Mouse (Mus musculus) lung, postnatal 14 days (tissue): ENCODE results near the gene Itga6.

Experiments
- DNase-seq: peaks from one replicate; pipeline ENCODE4 v3.0.0; 2021

Gene Itga6

DNA sequence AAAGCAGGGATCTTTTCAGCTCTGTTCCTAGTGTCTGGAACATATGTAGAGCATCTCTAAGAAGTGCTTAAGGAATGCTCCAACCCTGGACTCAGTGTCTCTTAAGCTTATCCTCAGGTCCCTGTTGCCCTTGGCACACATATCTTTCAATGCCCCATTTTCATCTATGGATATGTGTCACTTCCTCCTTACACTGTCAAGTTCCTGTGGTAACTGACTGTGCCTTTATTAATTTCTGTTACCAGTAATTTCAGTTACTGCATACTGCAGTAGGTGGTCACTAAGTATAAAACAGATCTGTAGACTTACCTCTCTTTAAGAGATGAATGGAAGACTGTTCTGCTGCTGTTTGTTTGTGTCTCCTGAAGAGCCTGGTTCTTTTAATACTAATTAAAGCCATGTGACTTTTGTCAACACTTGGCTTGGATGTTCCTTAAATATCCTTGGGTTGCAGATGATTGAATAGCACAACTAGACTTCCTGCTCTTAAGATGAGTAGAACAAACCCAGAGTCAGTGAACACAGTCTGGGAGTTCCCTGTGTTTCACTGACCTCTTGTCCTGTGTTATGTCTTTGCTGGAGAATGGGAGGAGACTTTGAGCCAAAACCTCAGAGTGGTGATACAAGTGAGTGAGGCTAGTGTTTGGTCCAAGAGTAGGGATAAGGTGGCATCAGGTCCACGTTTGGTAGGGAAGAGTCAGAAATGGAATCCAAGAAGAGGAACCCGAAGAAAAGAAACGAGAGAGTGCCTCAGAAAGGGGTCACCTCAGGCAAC, 19.7 kb downstream of the Itga6 start:
- no peak for DNase-seq

DNA sequence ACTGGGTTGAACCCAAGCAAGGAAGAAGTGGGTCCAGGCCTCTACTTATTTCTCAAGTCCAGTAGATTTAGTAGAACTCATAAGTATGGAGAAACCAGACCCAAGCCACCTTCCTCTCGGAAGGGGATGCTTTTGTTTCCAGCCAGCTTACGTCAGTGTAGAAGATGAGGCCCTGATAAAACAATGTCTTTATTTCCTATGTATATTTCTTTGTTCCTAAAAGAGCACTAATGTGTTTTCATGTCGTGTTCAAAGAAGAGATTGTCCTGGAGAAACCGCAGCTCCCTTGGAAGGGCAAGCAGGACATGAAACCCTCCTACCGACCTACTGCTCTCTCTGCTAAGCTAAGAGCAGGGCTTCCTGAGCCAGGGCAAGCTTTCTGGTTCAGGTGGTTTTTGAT, 20.6 kb downstream of the Itga6 start:
- no peak for DNase-seq

GRCm38 (mm10) chr2:71767019-71767610, 21.7 kb downstream of the Itga6 start:
- DNase-seq, result no peak

GRCm38 (mm10) chr2:71771762-71772161, 26.3 kb downstream of the Itga6 start:
- no peak for DNase-seq

DNA sequence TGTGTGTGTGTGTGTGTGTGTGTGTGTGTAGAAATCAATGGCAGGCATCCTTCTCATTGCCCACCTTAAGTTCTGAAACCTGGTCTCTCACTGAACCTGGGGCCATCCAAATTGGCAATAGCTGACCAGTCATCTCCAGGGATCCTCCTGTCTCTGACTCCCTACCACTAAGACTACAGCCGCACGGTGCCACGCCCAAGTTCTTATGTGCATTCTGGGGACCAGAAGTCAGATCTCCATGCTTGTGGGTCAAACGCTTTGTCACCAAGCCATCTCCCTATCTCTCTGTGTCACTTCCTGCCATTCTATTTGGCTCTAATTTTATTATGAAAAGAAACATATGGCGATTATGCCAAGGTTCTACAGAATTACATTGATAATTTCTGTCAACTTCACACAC, 28.3 kb downstream of the Itga6 start:
- no peak for DNase-seq

DNA sequence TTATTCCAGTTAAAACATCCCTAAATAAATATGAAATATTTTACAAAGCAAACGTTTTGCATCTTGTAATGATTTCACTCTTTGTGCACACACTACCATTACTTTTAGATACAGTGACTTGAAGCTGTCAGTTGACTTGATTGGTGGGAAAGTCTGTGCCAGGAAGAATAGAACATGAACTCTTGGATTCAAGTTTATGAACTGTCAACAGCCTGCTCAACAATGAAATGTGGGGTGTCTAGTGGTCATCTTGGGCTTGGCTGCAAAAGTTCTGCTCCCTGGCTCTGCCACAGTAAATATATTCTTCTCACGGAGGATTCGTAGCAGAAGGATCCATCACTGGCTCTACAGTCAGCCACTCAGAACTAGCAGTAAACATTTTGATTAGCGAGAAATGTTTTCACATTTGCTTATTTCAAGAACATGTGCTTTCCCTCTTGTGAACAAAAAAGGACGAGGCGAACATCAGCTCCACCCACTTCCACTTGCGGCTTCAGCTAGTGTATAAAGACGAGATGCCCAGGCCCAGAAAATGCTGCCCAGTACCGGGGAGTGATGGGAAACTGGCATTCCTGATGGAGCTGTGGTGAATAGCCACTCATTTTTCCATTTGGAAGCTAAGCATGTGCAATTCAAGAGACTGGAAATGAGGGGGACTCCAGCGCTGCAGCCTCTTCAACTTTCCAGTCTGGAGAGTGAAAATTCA, 29.0 kb downstream of the Itga6 start:
- no peak for DNase-seq

DNA sequence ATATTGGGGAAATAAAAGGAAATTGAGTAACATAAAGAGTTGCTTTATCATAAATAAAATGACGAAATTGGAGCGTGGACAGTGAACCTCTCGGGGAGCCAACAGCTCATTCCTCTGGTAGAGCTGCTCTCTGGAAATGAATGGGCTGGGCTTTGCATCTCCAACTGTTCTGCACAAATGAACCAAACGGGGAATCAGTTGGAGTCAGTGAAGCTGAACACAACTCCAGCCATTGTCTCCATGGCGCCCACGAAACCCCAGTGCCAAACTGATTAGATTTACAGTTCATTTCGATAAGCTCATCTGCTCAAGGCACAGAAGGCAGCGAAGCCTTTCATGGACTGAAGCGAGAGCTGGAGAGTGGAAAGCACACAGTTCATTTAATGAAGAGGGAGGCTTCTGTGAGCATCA, 29.8 kb downstream of the Itga6 start:
- DNase-seq, result no peak

DNA sequence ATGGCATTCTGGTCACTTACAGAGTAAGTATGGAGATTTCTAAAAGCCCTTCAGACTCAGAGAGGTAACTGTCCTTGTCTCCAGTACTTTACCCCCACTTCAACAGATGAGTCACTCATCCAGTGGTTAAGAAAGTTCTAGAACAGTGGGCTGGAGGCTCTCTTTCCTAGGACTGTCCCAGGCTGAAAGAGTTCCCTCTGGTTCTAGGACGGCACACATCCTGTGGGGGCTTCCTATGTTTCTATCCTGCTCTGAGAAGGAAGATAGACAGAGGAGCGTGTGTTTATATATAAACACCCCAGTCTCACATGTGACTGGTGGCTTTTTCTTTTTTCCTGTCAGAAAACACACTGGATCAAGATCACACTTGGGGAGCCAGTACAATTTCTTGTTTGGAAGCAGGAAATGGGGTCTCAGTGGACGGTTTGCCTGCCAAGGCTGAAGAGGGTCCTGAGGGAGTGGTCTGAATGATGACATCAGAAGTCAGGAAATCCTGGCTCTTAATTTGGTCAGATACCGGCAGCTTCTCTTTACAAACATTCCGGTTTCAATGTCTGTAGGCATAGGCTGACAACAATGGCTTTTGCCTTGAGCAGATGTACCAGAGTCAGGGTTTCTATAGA, 34.0 kb downstream of the Itga6 start:
- no peak for DNase-seq

GRCm38 (mm10) chr2:71780016-71780415, 34.6 kb downstream of the Itga6 start:
- no peak for DNase-seq

- DNase-seq, result no peak
Measured at GRCm38 (mm10) chr2:71785260-71785659, 39.8 kb downstream of the Itga6 start.

GRCm38 (mm10) chr2:71786060-71786459, 40.6 kb downstream of the Itga6 start:
- no peak for DNase-seq

DNA sequence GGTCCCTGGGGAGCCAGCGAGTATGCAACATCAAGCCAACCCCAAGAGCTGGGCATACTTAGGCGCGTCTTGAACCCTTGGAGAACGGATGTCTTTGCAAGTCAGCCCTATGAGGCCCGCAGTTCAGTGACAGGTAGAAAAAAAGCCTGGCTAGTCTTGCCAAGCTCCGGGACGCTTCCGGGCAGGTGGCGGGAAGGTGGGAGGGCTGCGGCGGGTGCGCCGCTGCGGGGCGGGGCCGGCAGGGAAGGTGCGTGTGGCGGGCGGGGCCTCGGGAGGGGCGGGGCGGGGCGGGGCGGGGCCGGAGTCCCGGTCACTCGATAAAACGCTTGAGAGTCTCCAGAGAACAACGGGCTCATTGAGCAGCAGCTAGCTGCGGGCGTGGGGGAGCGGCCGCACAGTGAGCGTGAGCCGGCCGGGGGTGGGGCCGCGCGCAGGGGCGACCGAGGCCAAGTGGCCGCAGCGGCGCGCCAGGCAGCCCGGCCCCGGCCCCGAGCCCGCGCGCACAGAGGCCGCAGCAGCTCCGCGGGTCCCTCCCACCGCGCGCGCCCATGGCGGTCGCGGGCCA, 41.3 kb downstream of the Itga6 start:
- peak; percentile 74 for DNase-seq

GRCm38 (mm10) chr2:71787156-71787590, 41.8 kb downstream of the Itga6 start:
- DNase-seq, result no peak

GRCm38 (mm10) chr2:71787591-71788460, 42.4 kb downstream of the Itga6 start:
- peak; percentile 38 for DNase-seq

DNA sequence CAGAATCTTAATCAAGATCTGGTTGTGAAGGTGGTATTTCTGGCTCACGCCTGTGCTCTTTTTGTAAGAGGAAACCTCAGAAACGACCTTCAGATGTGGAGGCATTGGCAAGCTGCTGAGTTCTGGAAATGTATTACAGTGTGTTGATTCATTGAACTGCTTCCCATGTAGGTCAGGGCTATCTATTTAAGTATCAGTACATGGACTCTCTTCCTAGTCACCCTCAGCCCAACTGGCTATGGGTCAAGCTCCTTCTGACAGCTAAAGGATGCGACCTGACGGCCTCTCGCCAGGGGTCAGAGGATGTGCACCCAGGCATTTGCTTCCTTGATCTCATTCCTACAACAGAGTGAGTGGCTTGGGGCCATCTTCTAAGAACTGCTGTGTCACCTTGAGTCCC, 45.3 kb downstream of the Itga6 start:
- DNase-seq, result no peak

DNA sequence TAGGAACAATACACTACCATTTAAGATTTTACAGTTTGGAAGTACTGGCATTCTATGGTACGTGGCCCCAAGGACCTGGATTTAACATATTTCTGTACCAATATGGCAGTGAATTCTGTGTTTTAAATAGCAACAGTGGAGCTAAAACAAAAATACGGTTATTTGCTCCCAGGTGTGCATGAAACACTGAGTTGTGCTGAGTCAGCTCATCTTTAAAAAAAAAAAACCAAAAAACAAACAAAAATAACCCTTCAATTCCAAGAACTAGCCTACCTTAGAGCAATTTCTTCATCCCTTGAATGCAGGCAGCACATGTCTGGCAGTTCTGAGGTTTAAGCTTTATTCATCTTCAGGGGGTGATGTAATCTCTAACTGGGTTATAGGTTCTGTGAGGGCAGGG, 45.8 kb downstream of the Itga6 start:
- DNase-seq, result no peak

DNA sequence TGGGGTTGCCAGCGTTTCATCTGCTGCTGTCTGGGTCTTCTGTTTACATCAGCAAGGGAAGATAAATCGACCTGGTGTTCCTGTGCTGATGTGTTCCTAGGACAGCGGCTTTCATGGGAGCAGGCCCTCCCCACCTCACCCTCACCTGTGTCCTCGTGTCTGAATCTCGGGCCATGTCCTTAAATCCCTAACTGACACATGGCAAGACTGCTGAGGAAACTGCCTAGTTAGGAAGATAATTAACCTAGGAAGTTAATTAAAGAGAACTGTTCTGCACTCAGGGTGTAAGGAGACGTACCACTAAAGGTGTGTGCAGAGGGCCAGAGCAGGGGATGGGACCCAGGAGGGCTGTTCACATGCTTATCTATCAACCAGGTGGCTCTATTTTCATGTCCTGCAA, 48.7 kb downstream of the Itga6 start:
- DNase-seq, result no peak

DNA sequence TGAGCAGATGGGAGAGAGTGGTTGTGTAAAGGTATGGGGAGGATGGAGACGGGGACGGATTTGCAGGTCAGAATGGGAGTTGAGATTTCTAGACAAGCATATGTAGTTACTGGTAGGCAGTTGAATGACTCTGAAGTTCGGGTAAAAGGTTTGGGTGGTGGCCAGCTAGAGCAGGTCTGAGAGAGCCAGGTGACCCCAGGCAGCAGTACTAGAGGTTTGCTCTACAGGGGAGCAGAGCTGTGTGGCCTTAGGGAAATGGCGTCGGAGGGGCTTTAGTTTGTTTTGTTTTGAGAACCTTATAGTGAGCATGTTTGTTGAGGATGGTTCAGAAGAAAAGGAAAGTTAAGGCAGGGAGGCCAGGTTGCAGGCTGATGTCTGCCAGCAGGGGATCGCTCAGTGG, 51.4 kb downstream of the Itga6 start:
- no peak for DNase-seq

- DNase-seq, result no peak
Measured at GRCm38 (mm10) chr2:71800798-71801197, 55.4 kb downstream of the Itga6 start.

DNA sequence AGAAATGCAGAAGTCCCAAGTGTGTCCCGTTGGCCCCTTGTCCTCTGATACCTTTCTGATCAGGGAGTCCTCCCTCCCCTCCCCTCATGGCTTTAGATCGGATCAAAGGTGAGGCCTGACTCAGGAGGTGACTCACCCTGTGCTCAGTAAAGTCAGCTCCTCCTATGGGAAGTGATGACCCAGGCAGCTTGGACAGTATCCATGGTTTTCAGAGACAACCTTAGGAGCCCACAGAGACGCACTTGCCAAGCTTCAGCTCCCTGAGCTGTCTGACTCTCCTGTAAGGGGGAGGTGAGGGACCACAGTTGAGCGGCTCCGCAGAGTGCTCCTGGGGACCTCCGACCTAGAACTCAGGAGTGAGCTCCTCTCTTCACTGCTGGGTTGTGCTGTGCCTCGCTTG, 56.3 kb downstream of the Itga6 start:
- no peak for DNase-seq

DNA sequence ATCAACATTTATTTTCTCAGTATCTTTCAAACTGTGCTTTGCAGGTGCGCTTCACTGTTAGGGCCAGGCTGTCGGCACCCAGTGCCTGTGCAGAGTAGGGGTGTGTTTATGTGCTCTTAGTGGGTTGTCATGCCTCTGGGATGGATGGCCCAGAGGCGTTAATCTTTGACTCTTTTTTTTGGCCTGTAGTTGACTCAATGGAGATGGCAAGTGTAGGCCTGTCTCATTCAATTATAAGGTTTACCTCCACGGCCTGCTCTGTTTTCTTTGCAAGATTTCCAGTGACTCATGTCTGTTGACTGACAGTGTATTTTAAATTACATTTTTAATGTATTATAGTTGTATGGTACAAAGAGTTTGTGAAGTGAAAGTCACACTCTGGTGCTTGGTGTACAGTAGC, 56.7 kb downstream of the Itga6 start:
- no peak for DNase-seq

DNA sequence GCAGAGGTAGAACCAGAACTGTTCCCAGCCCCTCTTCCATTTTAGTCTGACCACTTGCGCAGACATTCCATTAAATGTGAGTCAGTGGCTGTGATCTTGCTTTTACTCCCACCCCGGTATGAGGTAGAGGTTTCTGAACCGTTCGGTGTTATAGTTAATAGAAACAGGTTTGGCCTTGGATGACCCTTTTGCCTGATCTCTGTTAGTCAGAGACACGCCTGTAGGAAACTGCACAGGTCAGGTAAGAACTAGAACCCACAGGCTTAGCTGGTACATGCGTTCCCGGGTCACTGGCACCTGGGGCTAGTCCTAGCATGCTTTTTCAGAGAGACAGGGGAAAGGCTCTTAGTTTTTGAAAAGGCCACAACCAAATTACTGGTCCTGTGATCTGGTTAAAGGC, 59.7 kb downstream of the Itga6 start:
- DNase-seq, result no peak
